In the genomic region with DNA sequence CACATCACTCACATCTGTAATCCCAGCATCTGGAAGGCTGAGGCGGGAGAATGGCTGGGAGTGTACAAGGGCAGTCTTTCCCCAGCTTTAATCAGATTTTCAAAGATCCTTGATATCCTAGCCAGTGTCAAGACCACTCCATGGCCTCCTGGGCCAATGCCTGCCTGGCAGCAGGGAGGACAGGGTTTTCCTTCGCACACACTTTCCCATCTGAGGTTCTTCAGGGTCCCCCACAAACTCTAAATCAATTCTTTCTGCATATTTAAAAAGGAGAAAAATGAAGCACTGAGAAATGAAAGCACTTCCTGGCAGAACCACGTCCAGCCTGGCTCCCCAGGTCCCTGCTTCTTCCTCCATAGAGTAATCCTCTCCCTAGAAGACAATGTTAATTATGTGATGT, we compare ENCODE assay signal across 42 mouse cellular contexts. TPM values are rescaled to one million over a fixed set of nuclear protein-coding genes. Genes with fewer than 3 reads are reported as not detected.
"Had no signal": no experiment of that assay in that cellular context is flagged by ENCODE, and none has a peak within 500 bp of the region (broad histone marks: within the 10 kb centered on the region; RNA-seq: fewer than 3 reads in every experiment).

No protein-coding gene starts in this region.

- H3K27ac ChIP-seq: left cerebral cortex, adult 2 months; limb, embryonic 10.5 days; limb, embryonic 12.5 days; limb, embryonic 13.5 days; limb, embryonic 15.5 days; liver, embryonic 12.5 days; liver, embryonic 13.5 days; liver, embryonic 14.5 days; liver, embryonic 15.5 days; lung, embryonic 15.5 days; macrophage; midbrain, embryonic 10.5 days; midbrain, embryonic 12.5 days; midbrain, embryonic 13.5 days; midbrain, embryonic 15.5 days; neural tube, embryonic 12.5 days had no signal

- H3K27me3 ChIP-seq: limb, embryonic 12.5 days; limb, embryonic 13.5 days; limb, embryonic 15.5 days; liver, embryonic 12.5 days; liver, embryonic 13.5 days; liver, embryonic 15.5 days; lung, embryonic 15.5 days; megakaryocyte, embryonic 14.5 days; neural tube, embryonic 12.5 days had no signal

- H3K36me3 ChIP-seq: limb, embryonic 10.5 days; limb, embryonic 12.5 days; limb, embryonic 13.5 days; limb, embryonic 15.5 days; liver, embryonic 12.5 days; liver, embryonic 13.5 days; liver, embryonic 15.5 days; lung, embryonic 15.5 days; midbrain, embryonic 10.5 days; midbrain, embryonic 12.5 days; midbrain, embryonic 13.5 days; midbrain, embryonic 15.5 days; neural tube, embryonic 12.5 days had no signal

- H3K4me3 ChIP-seq: left cerebral cortex, adult 2 months; limb, embryonic 10.5 days; limb, embryonic 12.5 days; limb, embryonic 13.5 days; limb, embryonic 15.5 days; liver, embryonic 12.5 days; liver, embryonic 13.5 days; liver, embryonic 15.5 days; lung, embryonic 15.5 days; megakaryocyte, embryonic 14.5 days; midbrain, embryonic 10.5 days; midbrain, embryonic 12.5 days; midbrain, embryonic 13.5 days; midbrain, embryonic 15.5 days; myocyte; neural tube, embryonic 12.5 days had no signal

- H3K4me2 ChIP-seq: limb, embryonic 12.5 days; limb, embryonic 13.5 days; limb, embryonic 15.5 days; liver, embryonic 11.5 days; liver, embryonic 12.5 days; liver, embryonic 13.5 days; liver, embryonic 15.5 days; lung, embryonic 14.5 days; lung, embryonic 15.5 days; midbrain, embryonic 12.5 days; midbrain, embryonic 13.5 days; midbrain, embryonic 15.5 days; neural tube, embryonic 12.5 days had no signal

- ATAC-seq: liver, embryonic 12.5 days; liver, postnatal 0 days; lung, postnatal 0 days; midbrain, embryonic 13.5 days; midbrain, embryonic 15.5 days; midbrain, embryonic 16.5 days had no signal

- H3K4me1 ChIP-seq: limb, embryonic 10.5 days; limb, embryonic 13.5 days; limb, embryonic 15.5 days; lung, embryonic 15.5 days had no signal

- DNase-seq: left cerebral cortex, postnatal 4 days; liver; liver, embryonic 13.5 days; liver, postnatal 0 days; lung, adult 18-20 months; lung, adult 2 months; lung, embryonic 14.5 days; lung, postnatal 10 days; lung, postnatal 14 days; lung, postnatal 36 days; lung, postnatal 4 days; midbrain, embryonic 14.5 days had no signal

- H3K9ac ChIP-seq: limb, embryonic 12.5 days; limb, embryonic 13.5 days; limb, embryonic 15.5 days; liver, embryonic 12.5 days; liver, embryonic 13.5 days; liver, embryonic 14.5 days; liver, embryonic 15.5 days; liver, postnatal 0 days; lung, embryonic 14.5 days; lung, embryonic 15.5 days; midbrain, embryonic 12.5 days; midbrain, embryonic 13.5 days; midbrain, embryonic 15.5 days; neural tube, embryonic 12.5 days had no signal

- H3K9me3 ChIP-seq: limb, embryonic 10.5 days; limb, embryonic 12.5 days; limb, embryonic 13.5 days; limb, embryonic 15.5 days; liver, embryonic 12.5 days; liver, embryonic 13.5 days; liver, embryonic 15.5 days; lung, embryonic 15.5 days; megakaryocyte, embryonic 14.5 days; midbrain, embryonic 10.5 days; midbrain, embryonic 12.5 days; midbrain, embryonic 13.5 days; midbrain, embryonic 15.5 days; neural tube, embryonic 12.5 days had no signal

RNA-seq across cellular contexts. Expression of a gene that starts 55.1 kb away (rescaled TPM):
- total RNA-seq: left cerebral cortex, adult 2 months; left cerebral cortex, adult 8-10 months; left cerebral cortex, postnatal 10 days; left cerebral cortex, postnatal 14 days; left cerebral cortex, postnatal 25 days; left cerebral cortex, postnatal 36 days; left cerebral cortex, postnatal 4 days; liver, adult 2 months; megakaryocyte progenitor cell, adult 5-6 weeks; megakaryocyte, adult 5-6 weeks; megakaryocyte-erythroid progenitor cell, adult 5-6 weeks; monocyte, adult 5-6 weeks had no signal
- polyA plus RNA-seq: liver, adult 2 months; lung, adult 2 months; macrophage; myocyte had no signal
